9 mouse cellular contexts compared by ENCODE assay signal in genomic region chr4:143349484-143349906, GRCm38 (mm10). TPM values are rescaled to one million over a fixed set of nuclear protein-coding genes. Genes with fewer than 3 reads are reported as not detected.
DNase-seq lines count a peak whose midpoint lies in the region; ATAC-seq and TF ChIP-seq lines count a peak whose summit lies in the region.
"Had no signal": no experiment of that assay in that cellular context is flagged by ENCODE, and none has a peak within 500 bp of the region (broad histone marks: within the 10 kb centered on the region; RNA-seq: fewer than 3 reads in every experiment).

Gene Lrrc38 (plus strand): TSS chr4:143349757.

- peak within 1 kb of the TSS; percentile 48 for H3K4me3 ChIP-seq in forebrain, embryonic 12.5 days (replicated peaks)
- H3K4me3 ChIP-seq in hindbrain, embryonic 16.5 days (ENCODE audit: low read length), result peak within 1 kb of the TSS; percentile 58
- peak within 1 kb of the TSS; percentile 48 for H3K4me3 ChIP-seq in midbrain, embryonic 14.5 days (replicated peaks; ENCODE audit: low read depth, low read length)

- peak within 1 kb of the TSS; percentile 53 for H3K9ac ChIP-seq in forebrain, embryonic 12.5 days
- H3K9ac ChIP-seq in hindbrain, embryonic 16.5 days (ENCODE audit: low read depth, low read length), result peak within 1 kb of the TSS; percentile 63
- H3K9ac ChIP-seq in midbrain, embryonic 14.5 days (replicated peaks; ENCODE audit: low read length), result peak within 1 kb of the TSS; percentile 55; the same call in 1 of the 2 replicates

- no peak for TF ChIP-seq CTCF in brain, embryonic 14.5 days (IDR thresholded peaks at IDR 0.05; ENCODE audit: borderline replicate concordance, extremely low read depth, insufficient read depth, insufficient read length)

- H3K9me3 ChIP-seq in forebrain, embryonic 12.5 days, result no peaks in the 10 kb centered on the region
- H3K9me3 ChIP-seq in hindbrain, embryonic 16.5 days (ENCODE audit: control insufficient read depth, low read length), result no peaks in the 10 kb centered on the region
- H3K9me3 ChIP-seq in midbrain, embryonic 14.5 days (ENCODE audit: control insufficient read depth, low read length), result no peaks in the 10 kb centered on the region

- no peak within 1 kb of the TSS for H3K27ac ChIP-seq in forebrain, embryonic 12.5 days
- H3K27ac ChIP-seq in hindbrain, embryonic 16.5 days (ENCODE audit: low read depth, low read length), result no peak within 1 kb of the TSS
- no peak within 1 kb of the TSS for H3K27ac ChIP-seq in midbrain, embryonic 14.5 days (replicated peaks; ENCODE audit: low read depth, low read length)

- under 1% methylated on average over 19 of the region's 19 CpGs for WGBS in forebrain, embryonic 12.5 days
- 0% methylated on average over 17 of the region's 19 CpGs for WGBS in hindbrain, embryonic 16.5 days
- WGBS in midbrain, embryonic 14.5 days, result under 1% methylated on average over 19 of the region's 19 CpGs

- no peak for TF ChIP-seq POLR2A in brain, embryonic 14.5 days (IDR thresholded peaks at IDR 0.05; ENCODE audit: borderline replicate concordance, extremely low read depth, insufficient read depth, insufficient read length, poor library complexity, severe bottlenecking)

- DNase-seq in layer of hippocampus, postnatal 10 days (ENCODE audit: low spot score in 2 of 2), result peak; percentile 25 to 41
- no peak for DNase-seq in layer of hippocampus, adult 18-20 months (ENCODE audit: low spot score in 2 of 2)
- DNase-seq in brain, embryonic 14.5 days (ENCODE audit: low read depth), result peak; percentile 57
- peak; percentile 56 for DNase-seq in midbrain, embryonic 14.5 days
- no peak for DNase-seq in frontal cortex, postnatal 25 days (ENCODE audit: low spot score in 2 of 2)
- DNase-seq in thymus, postnatal 36 days, result no peak

- H3K27me3 ChIP-seq in forebrain, embryonic 12.5 days, result peaks cover 59% of the 10 kb centered on the region
- peaks cover 29% of the 10 kb centered on the region for H3K27me3 ChIP-seq in hindbrain, embryonic 16.5 days (replicated peaks; ENCODE audit: control insufficient read depth, insufficient read depth, low read length)
- H3K27me3 ChIP-seq in midbrain, embryonic 14.5 days (ENCODE audit: control insufficient read depth, insufficient read depth, low read length), result peaks cover 38% of the 10 kb centered on the region

- H3K36me3 ChIP-seq in forebrain, embryonic 12.5 days (replicated peaks), result no peaks in the 10 kb centered on the region
- H3K36me3 ChIP-seq in hindbrain, embryonic 16.5 days (ENCODE audit: control insufficient read depth, insufficient read depth, low read length), result no peaks in the 10 kb centered on the region
- no peaks in the 10 kb centered on the region for H3K36me3 ChIP-seq in midbrain, embryonic 14.5 days (ENCODE audit: control insufficient read depth, insufficient read depth, low read length)

- peaks cover 14% of the 10 kb centered on the region for H3K4me1 ChIP-seq in forebrain, embryonic 12.5 days
- peaks cover 14% of the 10 kb centered on the region for H3K4me1 ChIP-seq in hindbrain, embryonic 16.5 days (ENCODE audit: control insufficient read depth, insufficient read depth, low read depth, low read length)
- H3K4me1 ChIP-seq in midbrain, embryonic 14.5 days (ENCODE audit: control insufficient read depth, insufficient read depth, low read length), result peaks cover 11% of the 10 kb centered on the region; the same call in 1 of the 2 replicates

- 0 out of 2 replicates have a peak, but pooled peaks have one; percentile 20 for ATAC-seq in forebrain, embryonic 12.5 days (ENCODE audit: low FRiP score)
- peak; percentile 57 for ATAC-seq in hindbrain, embryonic 16.5 days
- no peak for ATAC-seq in midbrain, embryonic 14.5 days (ENCODE audit: low FRiP score, low TSS enrichment)

- H3K4me2 ChIP-seq in forebrain, embryonic 12.5 days, result peak within 1 kb of the TSS; percentile 91
- H3K4me2 ChIP-seq in hindbrain, embryonic 16.5 days (ENCODE audit: low read length), result peak within 1 kb of the TSS; percentile 100
- H3K4me2 ChIP-seq in midbrain, embryonic 14.5 days (ENCODE audit: low read length), result peak within 1 kb of the TSS; percentile 95

RNA-seq across cellular contexts. Expression of gene Lrrc38, which starts in this region (rescaled TPM):
- total RNA-seq in layer of hippocampus, postnatal 10 days (2021), result 1 to 10 TPM in 1 of 2 experiments, under 1 TPM in 1; 0.78 to 1.0 TPM
- total RNA-seq in layer of hippocampus, adult 18-20 months (2021), result 1 to 10 TPM in 1 of 2 experiments, under 1 TPM in 1; 0.58 to 1.3 TPM
- 0.23 TPM in 2 replicates for polyA plus RNA-seq in brain, embryonic 14.5 days (2012; rRNA removed)
- not detected in 2 replicates for polyA plus RNA-seq in forebrain, embryonic 12.5 days (2016; fragmentation: Nextera tagmentation; extraction: Ambion mirVana)
- polyA plus RNA-seq in hindbrain, embryonic 16.5 days (2015; fragmentation: Nextera tagmentation; extraction: Ambion mirVana), result 0.38 and 0.69 TPM in 2 replicates
- polyA plus RNA-seq in midbrain, embryonic 14.5 days (2014; fragmentation: Nextera tagmentation; extraction: Ambion mirVana), result 0.21 and 0.39 TPM in 2 replicates
- total RNA-seq: MEL had no signal

Comparison
In these comparisons a context has a peak if more than half of its experiments do, and no peak if none do; other contexts are left out.
1. DNase-seq: peak in layer of hippocampus, postnatal 10 days (2 of 2); none in layer of hippocampus, adult 18-20 months (0 of 2), frontal cortex, postnatal 25 days (0 of 2) and thymus, postnatal 36 days (0 of 2).
2. Peak in DNase-seq in brain, embryonic 14.5 days; RNA of the gene not detected or under 1 TPM.
3. Peak in ATAC-seq, H3K4me3 ChIP-seq, H3K9ac ChIP-seq and H3K4me2 ChIP-seq in forebrain, embryonic 12.5 days; RNA of the gene not detected or under 1 TPM.
4. Peak in ATAC-seq, H3K4me3 ChIP-seq, H3K9ac ChIP-seq and H3K4me2 ChIP-seq in hindbrain, embryonic 16.5 days; RNA of the gene not detected or under 1 TPM.
5. Peak in DNase-seq, H3K4me3 ChIP-seq, H3K9ac ChIP-seq and H3K4me2 ChIP-seq in midbrain, embryonic 14.5 days; RNA of the gene not detected or under 1 TPM.
6. Peak in every context shown above with its lines, with median percentiles within 50 percentile points of each other: H3K4me2 ChIP-seq, H3K4me3 ChIP-seq and H3K9ac ChIP-seq.